Mouse (Mus musculus): ENCODE data around the gene Arhgef2.

Arhgef2 gene

DNA sequence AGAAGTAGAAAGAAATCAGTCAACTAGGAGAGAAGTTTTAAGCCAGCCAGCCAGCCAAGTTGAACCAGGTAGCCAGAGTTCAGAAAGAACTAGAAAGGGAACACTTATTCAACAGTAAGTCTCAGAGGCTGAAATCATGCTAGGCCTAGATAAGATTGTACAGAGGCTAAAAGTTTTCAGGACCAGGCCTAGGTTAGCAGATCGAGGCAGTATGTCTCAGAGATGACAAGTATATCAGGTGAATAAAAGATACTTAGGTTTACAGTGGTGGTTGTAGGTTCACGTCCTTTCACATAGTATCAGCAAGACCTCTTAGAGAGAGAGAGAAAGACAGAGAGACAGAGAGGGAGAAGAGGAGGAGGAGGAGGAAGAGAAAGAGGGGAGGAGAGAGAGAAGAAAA lies 78.0 kb downstream of the Arhgef2 start:
- no peak for DNase-seq (ENCODE audit: low read depth, low spot score)

DNA sequence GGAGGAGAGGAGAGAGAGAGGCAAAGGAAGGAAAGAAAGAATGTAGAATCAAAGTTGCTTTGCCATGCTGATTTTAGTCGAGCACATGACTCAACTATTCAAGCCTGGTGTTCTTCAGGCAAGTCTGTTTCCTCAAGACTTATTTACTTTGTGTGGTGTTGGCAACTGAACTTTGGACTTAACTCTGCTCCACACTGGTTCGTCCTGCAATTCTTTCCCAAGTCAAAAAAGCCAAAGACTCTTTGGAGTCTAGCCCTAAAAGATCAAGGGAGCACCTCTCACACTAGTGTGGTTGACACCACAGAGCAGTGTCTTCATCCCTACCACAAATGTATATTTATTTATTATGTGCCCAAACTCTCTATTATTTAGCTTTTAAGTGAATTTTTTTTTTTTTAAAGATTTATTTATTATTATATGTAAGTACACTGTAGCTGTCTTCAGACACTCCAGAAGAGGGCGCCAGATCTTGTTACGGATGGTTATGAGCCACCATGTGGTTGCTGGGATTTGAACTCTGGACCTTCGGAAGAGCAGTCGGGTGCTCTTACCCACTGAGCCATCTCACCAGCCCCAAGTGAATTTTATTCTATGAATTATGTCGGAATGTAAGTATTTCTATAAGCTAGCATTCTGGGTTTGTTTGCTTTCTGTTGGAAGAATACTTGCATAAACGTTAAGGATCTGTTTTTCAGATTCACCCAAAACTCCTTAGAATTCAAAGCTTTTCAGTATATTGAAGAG lies 78.6 kb downstream of the Arhgef2 start:
- no peak for DNase-seq (ENCODE audit: low read depth, low spot score)

DNA sequence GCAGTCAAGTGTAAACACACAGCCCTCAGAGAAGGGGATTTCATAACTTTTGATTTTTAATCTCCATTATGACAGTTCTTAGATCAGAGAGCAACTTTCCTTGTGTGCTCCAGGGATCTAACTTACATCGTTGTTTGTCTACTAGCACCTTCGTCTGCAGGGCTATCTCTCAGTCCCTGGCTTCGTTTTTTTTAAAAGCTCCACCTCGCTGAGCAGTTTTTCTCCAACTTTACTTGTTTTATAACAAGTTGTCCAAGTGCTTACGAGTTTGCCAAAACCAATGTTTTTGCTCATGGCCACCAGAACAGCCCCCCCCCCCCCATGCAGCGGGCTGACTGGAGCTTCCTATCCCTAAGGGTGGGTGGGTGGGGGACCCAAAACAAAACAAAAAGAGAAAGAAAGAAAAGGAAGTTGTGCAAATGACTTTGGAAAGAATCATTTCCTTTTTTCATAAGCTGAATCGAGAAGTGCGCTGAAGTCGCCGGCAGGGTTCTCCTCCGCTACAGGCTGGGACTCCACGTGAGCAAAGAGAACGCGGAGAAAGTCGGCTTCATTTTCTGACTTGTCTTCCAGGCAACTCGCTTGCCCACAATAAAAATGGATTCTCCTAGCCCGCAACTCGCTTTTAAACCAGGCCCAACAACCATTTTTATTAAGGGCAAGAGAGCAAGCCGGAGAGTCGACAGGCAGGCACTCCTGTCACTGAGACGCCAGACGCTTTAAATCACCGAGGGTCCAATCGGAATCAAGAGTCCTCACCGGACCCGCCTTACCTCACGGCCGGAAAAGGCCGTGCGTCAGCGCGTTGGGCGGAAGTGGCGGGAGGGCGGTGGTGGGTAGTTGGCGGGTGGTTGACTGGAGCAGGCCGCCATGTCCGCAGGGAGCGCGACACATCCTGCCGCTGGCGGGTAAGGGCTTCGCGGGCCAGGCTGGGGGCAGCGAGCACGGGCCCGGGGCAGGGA lies 79.5 kb downstream of the Arhgef2 start, which contains the start of gene Khdc4:
Gene Khdc4, plus strand, starts transcription at position 824 of the 962 bp plus-strand sequence.
- DNase-seq (ENCODE audit: low read depth, low spot score) = peak; percentile 98

DNA sequence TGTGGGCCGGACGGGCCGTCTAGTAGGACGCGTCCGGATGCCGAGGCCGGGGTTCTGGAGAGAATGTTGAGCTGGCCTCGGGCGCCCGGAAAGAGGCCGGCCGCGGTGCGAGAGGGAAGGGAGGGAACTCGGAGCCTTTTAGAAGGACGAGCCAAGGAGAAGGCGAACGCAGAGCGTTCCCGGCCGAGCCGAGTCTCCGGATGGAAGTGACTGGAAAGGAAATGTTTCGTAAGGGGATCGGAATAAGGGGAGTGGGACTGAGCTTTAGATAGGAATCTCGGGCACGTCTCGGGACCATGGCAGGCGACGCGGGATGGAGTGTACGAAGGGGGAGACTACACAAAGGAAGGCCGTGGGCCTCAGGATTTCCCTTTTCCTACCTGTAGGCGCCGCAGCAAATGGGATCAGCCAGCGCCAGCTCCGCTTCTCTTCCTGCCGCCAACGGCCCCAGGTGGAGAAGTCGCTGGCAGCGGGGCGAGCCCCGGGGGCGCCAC lies 80.2 kb downstream of the Arhgef2 start:
- DNase-seq (ENCODE audit: low read depth, low spot score) = peak; percentile 63

DNA sequence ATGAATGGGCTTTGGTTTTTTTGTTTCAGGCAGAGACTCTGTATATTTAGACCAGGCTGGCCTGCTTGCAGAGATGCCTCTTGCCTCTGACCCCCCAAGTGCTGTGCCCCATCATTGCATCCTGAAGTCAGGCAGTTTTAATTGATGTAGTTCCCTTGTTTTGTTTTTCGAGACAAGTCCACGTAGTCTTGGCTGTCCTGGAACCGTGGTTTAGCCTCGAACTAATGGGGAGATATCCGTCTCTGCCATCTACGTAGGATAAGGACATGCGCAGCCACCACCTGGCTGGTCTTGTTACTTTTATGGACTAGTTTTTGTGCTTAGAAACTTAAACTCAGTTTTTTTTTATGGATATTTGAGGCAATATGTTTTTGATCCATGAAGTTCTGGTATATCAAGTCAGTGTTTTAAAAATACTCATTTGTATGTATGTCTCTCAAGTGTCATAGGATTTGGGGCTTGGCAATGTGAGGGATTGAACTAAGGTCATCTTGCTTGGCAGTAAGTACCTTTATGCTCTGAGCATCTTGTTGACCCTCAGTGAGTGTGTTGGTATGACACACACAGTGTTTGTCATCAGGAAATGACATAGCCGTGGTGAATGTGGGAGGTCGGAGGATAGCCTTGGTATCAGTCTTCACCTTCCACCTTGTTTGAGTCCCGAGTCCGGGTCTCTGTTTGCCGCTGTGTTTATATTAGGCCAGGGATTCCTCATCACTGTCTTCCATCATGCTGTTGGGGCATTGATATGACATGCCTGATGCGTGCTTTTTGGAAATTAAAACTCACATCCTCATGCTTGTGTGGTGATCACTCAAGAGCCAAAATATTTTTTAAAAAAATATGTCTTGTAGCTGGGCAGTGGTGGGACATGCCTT lies 81.2 kb downstream of the Arhgef2 start:
- no peak for DNase-seq (ENCODE audit: low read depth, low spot score)

DNA sequence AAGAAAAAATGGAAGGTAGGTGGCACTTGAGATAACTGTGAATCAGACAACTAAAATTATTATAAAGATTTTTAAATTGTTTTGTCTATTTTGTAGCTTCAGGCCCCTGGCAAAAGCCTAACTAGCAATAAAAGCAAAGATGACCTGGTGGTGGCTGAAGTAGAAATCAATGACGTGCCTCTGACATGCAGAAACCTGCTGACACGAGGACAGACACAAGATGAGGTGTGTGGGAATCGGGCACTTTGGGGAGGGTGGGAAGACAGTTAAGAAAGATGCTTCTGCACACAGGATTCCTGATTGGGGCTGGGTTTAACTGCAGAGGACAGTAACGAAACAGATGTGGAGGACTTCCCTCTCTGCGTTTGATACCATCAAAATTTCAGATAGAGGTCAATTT lies 83.3 kb downstream of the Arhgef2 start:
- DNase-seq (ENCODE audit: low read depth, low spot score) = no peak

GRCm38 (mm10) chr3:88695545-88695944 lies 89.8 kb downstream of the Arhgef2 start:
- no peak for DNase-seq (ENCODE audit: low read depth, low spot score)
